Mouse (Mus musculus) embryonic facial prominence, embryonic 15.5 days (tissue): ENCODE measurements around the gene Borcs5. TPM values are rescaled to one million over a fixed set of nuclear protein-coding genes. Genes with fewer than 3 reads are reported as not detected.

Experiments used
- ATAC-seq: fragments of 200-750 bp; cut with Nextera tagmentation; 2 replicates; pipeline ENCODE4 v1.8.0; 2017; ENCODE audit warnings: low read depth, moderate TSS enrichment; ENCODE audit not compliant: insufficient number of reproducible peaks, low FRiP score, low TSS enrichment
- H3K27ac ChIP-seq: fragments of 300-500 bp; sonication (generic); replicated peaks from 2 replicates; pipeline ENCODE4 v1.5.1; 2015; ENCODE audit warnings: mild to moderate bottlenecking, inconsistent platforms
- H3K27me3 ChIP-seq: fragments of 300-500 bp; sonication (generic); 2 replicates; pipeline ENCODE4 v1.6.1; 2015; ENCODE audit warnings: inconsistent platforms
- H3K36me3 ChIP-seq: fragments of 300-500 bp; sonication (generic); 2 replicates; pipeline ENCODE4 v1.6.1; 2015; ENCODE audit warnings: mild to moderate bottlenecking, inconsistent platforms
- H3K4me1 ChIP-seq: fragments of 300-500 bp; sonication (generic); 2 replicates; pipeline ENCODE4 v1.6.1; 2015; ENCODE audit warnings: inconsistent platforms
- H3K4me2 ChIP-seq: fragments of 300-500 bp; sonication (generic); replicated peaks from 2 replicates; pipeline ENCODE4 v1.6.1; 2015; ENCODE audit warnings: mild to moderate bottlenecking, inconsistent platforms
- H3K4me3 ChIP-seq: fragments of 300-500 bp; sonication (generic); replicated peaks from 2 replicates; pipeline ENCODE4 v1.5.1; 2015; ENCODE audit warnings: mild to moderate bottlenecking, inconsistent platforms
- H3K9ac ChIP-seq: fragments of 300-500 bp; sonication (generic); 2 replicates; pipeline ENCODE4 v1.6.1; 2015; ENCODE audit warnings: inconsistent platforms
- H3K9me3 ChIP-seq: fragments of 300-500 bp; sonication (generic); replicated peaks from 2 replicates; pipeline ENCODE4 v1.6.1; 2016; ENCODE audit warnings: inconsistent platforms
- WGBS: fragments of 180-500 bp; shearing (Covaris S2); methylation state at CpG from one replicate; pipeline ENCODE4 v1.1.7; 2015; 5-methylcytosine and 5-hydroxymethylcytosine counted together
- polyA plus RNA-seq: library from polyadenylated mRNA; unstranded; fragments of >200 nt; fragmentation: Nextera tagmentation; extraction: Ambion mirVana; gene quantifications from 2 replicates; pipeline ENCODE4 v1.2.1, GENCODE M21; 2015

Gene Borcs5
- polyA plus RNA-seq, 1 experiment from 2014 or later = 21.8 TPM

DNA sequence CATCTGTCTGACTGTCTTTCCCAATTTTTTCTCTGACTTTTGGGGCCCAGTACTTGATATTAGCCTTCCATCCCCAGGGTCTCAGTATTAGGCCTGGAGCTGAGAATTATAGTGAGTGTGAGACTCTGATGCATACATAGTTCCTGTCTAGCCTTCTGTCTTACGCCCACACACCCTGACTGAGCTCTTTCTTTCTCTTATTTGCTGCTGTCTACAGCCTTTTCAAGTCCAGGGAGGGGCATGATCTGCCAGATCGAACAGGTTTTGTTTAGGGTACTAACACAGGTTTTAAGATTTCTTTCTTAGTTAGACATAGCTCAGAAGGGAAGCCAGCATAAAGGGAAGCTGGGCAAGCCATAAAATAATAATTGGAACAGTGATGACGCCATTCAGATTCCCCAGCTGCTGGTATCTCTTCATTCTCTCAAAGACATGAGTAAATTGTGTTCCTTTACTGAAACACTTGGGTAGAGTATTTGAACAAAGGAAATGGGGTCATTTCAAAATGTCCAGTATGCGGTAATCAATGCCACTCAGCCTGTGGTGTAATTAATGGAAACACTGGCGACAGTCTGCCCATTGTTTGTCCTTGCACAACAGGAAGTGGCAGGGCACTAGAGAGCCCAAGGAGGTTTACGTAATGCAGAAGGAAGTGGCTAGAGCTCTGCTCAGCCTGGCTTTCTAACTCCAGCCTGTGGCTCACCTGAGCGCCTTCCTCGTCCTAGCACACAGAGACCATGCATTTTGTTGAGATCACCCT is 61.3 kb downstream of the Borcs5 start:
- 0 out of 2 replicates have a peak, but pooled peaks cover 9% of the 10 kb centered on the region for H3K4me1 ChIP-seq
- H3K4me2 ChIP-seq = no peak overlapping the region
- H3K9ac ChIP-seq = no peak overlapping the region
- WGBS = 57% methylated on average over 8 of the region's 8 CpGs
- H3K36me3 ChIP-seq = no peaks in the 10 kb centered on the region
- H3K4me3 ChIP-seq = no peak overlapping the region
- no peaks in the 10 kb centered on the region for H3K27me3 ChIP-seq
- H3K9me3 ChIP-seq = no peaks in the 10 kb centered on the region
- peak overlapping the region; percentile 63 for H3K27ac ChIP-seq
- ATAC-seq = no peak

DNA sequence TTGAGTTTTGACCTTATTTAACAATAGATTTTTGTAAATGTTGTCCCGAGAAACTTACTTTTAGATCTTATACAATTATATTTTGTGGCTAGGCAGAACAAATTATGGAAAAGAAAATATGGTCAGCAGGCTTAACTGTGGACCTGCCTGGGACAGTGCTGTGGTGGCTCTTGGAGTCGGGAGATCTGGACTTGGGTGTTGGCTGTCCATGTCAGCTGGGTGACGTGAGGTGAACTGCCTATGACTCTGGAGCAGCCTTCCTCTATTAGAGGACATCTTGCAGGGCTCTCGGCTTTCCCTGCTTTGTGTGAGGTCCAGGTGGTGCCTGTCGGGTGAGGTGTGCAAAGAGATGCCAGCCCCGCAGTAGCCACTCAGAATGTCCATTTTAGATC is 61.9 kb downstream of the Borcs5 start:
- Histone ChIP-seq H3K27ac (no peak overlapping the region), H3K9me3 (no peaks in the 10 kb centered on the region), H3K4me1 (0 out of 2 replicates have a peak, but pooled peaks cover 6% of the 10 kb centered on the region), H3K36me3 (no peaks in the 10 kb centered on the region), H3K27me3 (no peaks in the 10 kb centered on the region), H3K9ac (no peak overlapping the region), H3K4me3 (no peak overlapping the region), H3K4me2 (no peak overlapping the region)
- no peak for ATAC-seq
- WGBS = 80% methylated on average over 6 of the region's 6 CpGs

DNA sequence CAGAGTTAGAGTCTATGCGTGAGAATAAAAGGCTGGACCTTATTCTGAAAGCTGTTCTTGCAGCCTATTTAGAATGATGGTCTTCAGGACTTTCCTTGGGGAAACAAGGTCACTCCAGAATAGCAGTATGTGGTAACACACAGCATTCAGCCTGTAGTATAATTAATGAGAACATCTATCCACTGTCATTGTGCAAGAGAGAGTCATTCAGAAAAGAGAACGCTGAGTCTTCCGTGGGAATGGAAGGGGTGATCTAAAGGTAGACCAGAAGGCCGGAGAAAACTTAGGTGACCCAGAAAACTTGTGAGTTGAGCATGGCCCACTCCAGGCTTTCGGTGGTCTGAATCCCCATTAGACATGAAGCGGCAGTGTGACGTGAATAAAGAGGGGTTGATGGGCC is 62.9 kb downstream of the Borcs5 start:
- no peaks in the 10 kb centered on the region for H3K27me3 ChIP-seq
- 94% methylated on average over 7 of the region's 7 CpGs for WGBS
- no peaks in the 10 kb centered on the region for H3K4me1 ChIP-seq
- H3K36me3 ChIP-seq = no peaks in the 10 kb centered on the region
- H3K4me2 ChIP-seq = no peak overlapping the region
- no peaks in the 10 kb centered on the region for H3K9me3 ChIP-seq
- no peak overlapping the region for H3K4me3 ChIP-seq
- no peak overlapping the region for H3K9ac ChIP-seq
- ATAC-seq = no peak
- H3K27ac ChIP-seq = no peak overlapping the region

DNA sequence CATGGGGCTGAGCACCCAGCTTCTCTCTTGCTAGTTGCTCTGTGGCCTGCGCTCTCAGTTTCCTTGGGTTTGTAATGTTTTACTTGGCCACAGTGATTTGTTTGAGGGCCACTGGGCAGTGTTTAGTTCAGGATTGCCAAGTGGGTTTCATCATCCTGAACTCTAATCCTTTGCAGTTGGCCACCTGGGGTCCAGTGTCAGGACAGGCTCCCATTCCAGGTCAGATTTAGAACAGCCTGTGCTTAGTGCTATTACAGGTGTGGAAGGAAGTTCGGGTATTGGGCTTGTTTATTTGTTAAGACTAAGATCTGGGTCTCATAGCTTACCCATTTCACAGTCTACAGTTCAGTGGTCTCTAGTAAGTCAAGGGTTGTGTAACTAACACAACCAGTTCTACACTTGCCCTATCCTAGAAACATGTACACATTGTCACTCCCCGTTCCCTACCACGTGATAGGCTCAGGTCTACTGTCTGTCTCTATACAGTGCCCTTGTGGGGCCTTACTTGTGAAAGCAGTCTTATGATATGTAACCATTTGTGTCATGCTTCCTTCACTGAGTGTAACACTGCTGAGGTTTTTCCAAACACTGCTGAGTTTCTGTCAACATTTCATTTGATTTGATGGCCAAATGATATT is 63.9 kb downstream of the Borcs5 start:
- WGBS = 87% methylated on average over 4 of the region's 4 CpGs
- Histone ChIP-seq H3K27me3 (no peaks in the 10 kb centered on the region), H3K27ac (no peak overlapping the region), H3K36me3 (no peaks in the 10 kb centered on the region), H3K4me3 (no peak overlapping the region), H3K9ac (no peak overlapping the region), H3K9me3 (no peaks in the 10 kb centered on the region), H3K4me1 (no peaks in the 10 kb centered on the region), H3K4me2 (no peak overlapping the region)
- ATAC-seq = no peak

- Histone ChIP-seq H3K4me1 (no peaks in the 10 kb centered on the region), H3K4me2 (no peak overlapping the region), H3K36me3 (0 out of 2 replicates have a peak, but pooled peaks cover 2% of the 10 kb centered on the region), H3K9ac (no peak overlapping the region), H3K4me3 (no peak overlapping the region), H3K9me3 (no peaks in the 10 kb centered on the region), H3K27ac (no peak overlapping the region), H3K27me3 (no peaks in the 10 kb centered on the region)
- no peak for ATAC-seq
- 81% methylated on average over 4 of the region's 4 CpGs for WGBS
These were observed 67.2 kb downstream of the Borcs5 start for GRCm38 (mm10) chr6:134706467-134706866.

GRCm38 (mm10) chr6:134710020-134710419 is 70.7 kb downstream of the Borcs5 start:
- no peak overlapping the region for H3K4me3 ChIP-seq
- 0 out of 2 replicates have a peak, but pooled peaks cover 2% of the 10 kb centered on the region for H3K36me3 ChIP-seq
- no peak overlapping the region for H3K27ac ChIP-seq
- 84% methylated on average over 15 of the region's 15 CpGs for WGBS
- H3K9me3 ChIP-seq = no peaks in the 10 kb centered on the region
- no peaks in the 10 kb centered on the region for H3K4me1 ChIP-seq
- no peak for ATAC-seq
- H3K4me2 ChIP-seq = no peak overlapping the region
- no peak overlapping the region for H3K9ac ChIP-seq
- H3K27me3 ChIP-seq = no peaks in the 10 kb centered on the region

- H3K4me3 ChIP-seq = no peak overlapping the region
- no peak overlapping the region for H3K9ac ChIP-seq
- H3K36me3 ChIP-seq = peaks cover 20% of the 10 kb centered on the region; the same call in 1 of the 2 replicates
- H3K4me2 ChIP-seq = no peak overlapping the region
- H3K27ac ChIP-seq = no peak overlapping the region
- no peak for ATAC-seq
- no peaks in the 10 kb centered on the region for H3K9me3 ChIP-seq
- WGBS = 40% methylated on average over 3 of the region's 3 CpGs
- H3K27me3 ChIP-seq = no peaks in the 10 kb centered on the region
- no peaks in the 10 kb centered on the region for H3K4me1 ChIP-seq
These were observed 74.0 kb downstream of the Borcs5 start for GRCm38 (mm10) chr6:134713321-134713720.

DNA sequence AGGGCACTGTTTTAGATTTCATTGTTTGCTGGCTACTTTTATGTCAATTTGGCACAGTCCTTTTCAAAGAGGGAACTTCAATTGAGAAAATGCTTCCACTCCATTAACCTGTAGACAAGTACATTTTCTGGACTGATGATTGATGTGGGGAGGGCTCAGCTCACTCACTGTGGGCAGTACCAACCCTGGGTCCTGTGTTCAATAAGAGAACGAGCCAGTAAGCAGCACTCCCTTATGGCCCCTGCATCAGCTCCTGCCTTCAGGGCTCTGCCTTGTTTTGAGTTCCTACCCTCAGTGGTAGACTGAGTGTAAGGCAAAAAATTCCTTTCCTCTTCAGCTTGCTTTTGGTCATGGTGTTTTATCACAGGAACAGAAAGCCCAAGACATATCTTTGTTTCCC is 74.6 kb downstream of the Borcs5 start:
- H3K36me3 ChIP-seq = peaks cover 25% of the 10 kb centered on the region; the same call in 1 of the 2 replicates
- H3K27ac ChIP-seq = no peak overlapping the region
- no peaks in the 10 kb centered on the region for H3K4me1 ChIP-seq
- 48% methylated on average over 1 of the region's 1 CpGs for WGBS
- no peaks in the 10 kb centered on the region for H3K9me3 ChIP-seq
- no peak overlapping the region for H3K4me3 ChIP-seq
- no peak overlapping the region for H3K9ac ChIP-seq
- no peaks in the 10 kb centered on the region for H3K27me3 ChIP-seq
- ATAC-seq = no peak
- H3K4me2 ChIP-seq = no peak overlapping the region

- ATAC-seq = no peak
These were observed 76.9 kb downstream of the Borcs5 start for GRCm38 (mm10) chr6:134716168-134716587.

DNA sequence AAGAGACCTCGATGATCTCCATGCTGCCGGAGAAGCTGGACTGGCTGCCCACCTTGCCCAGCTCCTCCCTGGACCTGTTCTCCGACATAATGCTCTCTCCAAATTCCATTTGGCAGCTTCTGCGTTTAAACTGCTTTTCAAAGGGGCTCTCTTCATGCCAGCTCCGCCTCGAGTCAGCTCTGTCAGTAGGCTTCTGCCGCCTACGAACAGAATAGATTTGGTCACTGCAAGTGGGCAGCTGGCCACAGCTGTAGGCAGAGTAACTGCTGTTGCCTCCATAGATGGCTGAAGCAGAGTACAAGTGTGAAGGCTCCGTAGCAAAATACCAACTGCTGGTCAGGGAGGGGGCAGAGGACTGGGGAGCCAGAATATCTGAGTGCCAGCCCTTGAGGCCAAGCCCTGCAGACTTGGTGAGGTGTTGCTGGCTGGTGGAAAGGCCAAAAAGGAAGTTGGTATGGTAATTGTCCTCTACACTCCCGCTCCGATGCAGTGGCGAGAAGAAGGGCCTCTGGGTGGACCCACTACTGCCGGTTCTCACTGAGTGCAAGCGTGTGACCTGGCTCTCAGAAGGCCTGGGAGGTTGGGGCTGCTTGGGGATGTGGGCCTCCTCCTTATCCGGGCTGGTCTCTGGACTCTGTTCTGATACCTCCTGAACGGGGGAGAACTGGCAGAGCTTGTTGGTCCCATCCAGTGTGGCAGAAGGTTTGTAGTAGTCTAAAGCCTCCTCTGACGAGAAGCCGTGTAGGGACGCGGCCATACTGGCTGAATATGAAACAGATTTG is 78.8 kb downstream of the Borcs5 start:
- no peak overlapping the region for H3K27ac ChIP-seq
- H3K9ac ChIP-seq = no peak overlapping the region
- H3K4me1 ChIP-seq = 0 out of 2 replicates have a peak, but pooled peaks cover 2% of the 10 kb centered on the region
- H3K27me3 ChIP-seq = no peaks in the 10 kb centered on the region
- H3K4me3 ChIP-seq = no peak overlapping the region
- 89% methylated on average over 20 of the region's 20 CpGs for WGBS
- no peak for ATAC-seq
- H3K4me2 ChIP-seq = no peak overlapping the region
- H3K36me3 ChIP-seq = peaks cover 37% of the 10 kb centered on the region
- H3K9me3 ChIP-seq = no peaks in the 10 kb centered on the region

More at GRCm38 (mm10) chr6:134716168-134716587, 76.9 kb downstream of the Borcs5 start:
- no peak overlapping the region for H3K4me2 ChIP-seq
- no peaks in the 10 kb centered on the region for H3K4me1 ChIP-seq
- H3K9ac ChIP-seq = no peak overlapping the region
- H3K27ac ChIP-seq = no peak overlapping the region
- 70% methylated on average over 6 of the region's 6 CpGs for WGBS
- H3K27me3 ChIP-seq = no peaks in the 10 kb centered on the region
- no peak overlapping the region for H3K4me3 ChIP-seq
- H3K36me3 ChIP-seq = peaks cover 37% of the 10 kb centered on the region
- no peaks in the 10 kb centered on the region for H3K9me3 ChIP-seq

- H3K4me2 ChIP-seq = no peak overlapping the region
- H3K4me3 ChIP-seq = no peak overlapping the region
- no peak overlapping the region for H3K27ac ChIP-seq
- no peak overlapping the region for H3K9ac ChIP-seq
- ATAC-seq = no peak
- peaks cover 37% of the 10 kb centered on the region for H3K36me3 ChIP-seq
- no peaks in the 10 kb centered on the region for H3K27me3 ChIP-seq
- 87% methylated on average over 11 of the region's 11 CpGs for WGBS
- H3K9me3 ChIP-seq = no peaks in the 10 kb centered on the region
- H3K4me1 ChIP-seq = 0 out of 2 replicates have a peak, but pooled peaks cover 2% of the 10 kb centered on the region
These were observed 79.4 kb downstream of the Borcs5 start for GRCm38 (mm10) chr6:134718668-134719065.
